Mouse (Mus musculus): ENCODE results near the gene Lrrc74b. TPM values are rescaled to one million over a fixed set of nuclear protein-coding genes. Genes with fewer than 3 reads are reported as not detected.
"Not testable (repeated sequence)": the region's sequence is repeated elsewhere in the genome, so short reads cannot be mapped to it uniquely, and the experiment has no call there.

Gene Lrrc74b
- polyA plus RNA-seq, 1 experiment, result 12.0 TPM

DNA sequence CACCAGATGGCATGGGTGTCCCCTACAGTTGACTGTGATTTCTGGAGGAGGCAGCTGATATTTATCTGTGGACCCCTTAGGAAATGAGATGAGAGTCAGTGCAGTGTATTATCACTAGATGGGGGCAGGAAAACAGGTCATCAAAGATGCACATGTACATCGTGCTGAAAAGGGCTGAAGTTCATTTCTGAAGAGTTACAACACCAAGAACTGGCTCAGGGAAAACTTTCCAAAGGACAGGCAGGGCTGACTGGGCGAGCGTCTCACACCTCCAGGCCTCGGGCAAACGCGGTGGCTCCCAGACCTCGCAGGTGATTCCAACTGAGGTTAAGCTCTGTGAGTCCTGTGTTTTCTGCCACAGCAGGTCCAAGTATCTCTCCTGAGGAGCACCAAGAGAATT lies 8.2 kb downstream of the Lrrc74b start:
- no peak for DNase-seq (ENCODE audit: low read depth)

- DNase-seq (ENCODE audit: low read depth), result no peak
Measured at GRCm38 (mm10) chr16:17542632-17543031, 18.4 kb downstream of the Lrrc74b start.

DNA sequence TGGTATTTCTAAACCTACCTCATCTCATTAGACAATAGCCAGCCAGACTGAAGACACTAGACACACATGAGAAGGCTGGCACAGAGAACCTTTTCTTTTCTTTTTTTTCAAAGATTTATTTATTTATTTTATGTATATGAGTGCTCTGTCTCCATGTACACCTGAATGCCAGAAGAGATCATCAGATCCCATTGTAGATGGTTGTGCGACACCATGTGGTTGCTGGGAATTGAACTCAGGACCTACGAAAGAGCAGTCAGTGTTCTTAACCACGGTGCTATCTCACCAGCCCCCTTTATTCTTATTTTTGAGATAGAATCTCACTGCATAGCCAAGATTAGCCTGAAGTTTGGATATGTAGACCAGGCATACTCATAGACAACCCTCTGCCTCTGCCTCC lies 24.5 kb downstream of the Lrrc74b start:
- DNase-seq (ENCODE audit: low read depth), result no peak

- DNase-seq (ENCODE audit: low read depth), result no peak
Measured at GRCm38 (mm10) chr16:17532676-17533329, 28.2 kb downstream of the Lrrc74b start.

DNA sequence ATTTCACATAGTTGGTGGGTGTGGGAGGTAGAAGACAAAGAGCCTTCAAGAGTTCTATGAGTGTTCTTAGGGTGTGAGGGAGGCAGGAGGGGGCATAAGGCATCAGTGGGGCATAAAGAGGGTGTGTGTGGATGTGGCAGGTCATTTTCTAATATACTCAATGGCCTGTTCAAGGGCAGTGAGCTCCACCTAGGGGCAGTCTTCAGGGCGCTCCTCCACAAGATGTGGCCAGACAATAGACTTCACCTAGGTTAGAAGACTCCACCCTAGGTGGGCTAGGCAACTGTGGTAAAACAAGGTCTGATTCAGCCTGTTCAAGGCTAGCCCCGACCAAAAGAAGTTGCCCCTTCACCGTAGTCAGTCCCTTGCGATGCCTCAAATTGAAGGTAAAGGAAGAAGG lies 28.8 kb downstream of the Lrrc74b start:
- no peak for DNase-seq (ENCODE audit: low read depth)

- no peak for DNase-seq (ENCODE audit: low read depth)
Measured at GRCm38 (mm10) chr16:17530640-17531288, 30.3 kb downstream of the Lrrc74b start, which contains the start of gene Thap7. TSS of gene Thap7 (minus strand) at chr16:17531136.

GRCm38 (mm10) chr16:17529981-17530586 lies 31.0 kb downstream of the Lrrc74b start:
- DNase-seq (ENCODE audit: low read depth), result no peak

- no peak for DNase-seq (ENCODE audit: low read depth)
Measured at GRCm38 (mm10) chr16:17528276-17528675, 32.8 kb downstream of the Lrrc74b start.

DNA sequence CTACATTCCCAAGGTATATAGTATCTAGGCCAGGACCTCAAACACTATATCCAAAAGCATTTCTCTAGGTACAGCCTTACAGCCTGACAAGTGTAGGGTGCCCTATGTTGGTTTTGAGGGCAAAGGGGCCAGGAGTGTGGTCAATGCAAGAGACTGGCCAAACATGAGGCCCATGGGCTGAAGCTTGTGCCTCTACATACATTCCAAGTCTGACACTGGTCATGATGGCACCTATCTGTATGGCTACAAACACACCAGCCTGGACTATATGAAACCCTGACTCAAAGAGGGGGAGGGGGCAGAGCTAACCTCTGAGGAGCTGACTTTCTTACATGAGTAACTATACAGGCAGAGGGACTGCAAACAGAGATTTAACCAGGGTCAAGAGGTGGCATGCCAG lies 33.4 kb downstream of the Lrrc74b start:
- no peak for DNase-seq (ENCODE audit: low read depth)

GRCm38 (mm10) chr16:17526223-17526622 lies 34.8 kb downstream of the Lrrc74b start:
- DNase-seq (ENCODE audit: low read depth), result no peak

GRCm38 (mm10) chr16:17525524-17525923 lies 35.5 kb downstream of the Lrrc74b start:
- DNase-seq (ENCODE audit: low read depth), result no peak

- DNase-seq (ENCODE audit: low read depth), result no peak
Measured at GRCm38 (mm10) chr16:17524156-17524555, 36.9 kb downstream of the Lrrc74b start.

GRCm38 (mm10) chr16:17518910-17519309 lies 42.1 kb downstream of the Lrrc74b start:
- no peak for DNase-seq (ENCODE audit: low read depth)

DNA sequence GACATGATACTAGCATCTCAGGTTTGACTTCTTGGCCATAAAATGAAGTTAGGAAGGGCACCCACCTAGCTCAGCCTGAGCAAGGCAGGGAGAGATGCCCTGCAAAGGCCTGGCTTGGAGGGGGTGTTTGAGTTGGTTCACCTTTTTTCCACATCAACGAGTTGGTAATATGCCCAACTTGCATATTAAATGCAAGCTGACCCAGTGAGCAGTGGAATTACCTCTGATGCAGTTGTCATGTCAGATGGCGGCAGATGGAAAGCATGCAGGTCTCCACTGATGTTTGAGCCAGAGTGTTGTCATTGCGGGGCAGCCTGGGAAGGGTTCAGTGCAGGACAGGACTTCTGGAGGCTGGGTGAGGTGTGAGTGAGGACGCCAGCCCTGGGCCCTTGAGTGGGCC lies 49.6 kb downstream of the Lrrc74b start:
- no peak for DNase-seq (ENCODE audit: low read depth)

DNA sequence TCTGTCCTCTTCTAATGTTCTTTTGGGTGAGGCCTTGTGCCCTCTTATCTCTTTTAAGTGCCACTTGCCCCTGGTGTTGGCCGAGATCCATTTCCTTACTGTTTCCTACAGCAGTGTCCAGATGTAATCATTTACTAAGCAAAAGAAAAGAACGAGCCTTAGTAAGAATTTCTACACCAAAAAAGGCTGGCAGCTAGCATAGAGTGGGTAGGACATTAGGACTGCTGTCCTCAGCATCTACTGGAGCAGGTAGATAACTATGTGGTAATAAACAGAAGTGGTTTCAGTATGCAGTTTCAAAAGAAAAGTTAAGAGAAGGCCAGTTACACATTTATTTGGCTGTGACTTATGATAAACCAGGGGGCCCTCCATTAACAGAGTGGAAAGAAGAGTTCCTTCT lies 50.4 kb downstream of the Lrrc74b start:
- DNase-seq (ENCODE audit: low read depth), result no peak

GRCm38 (mm10) chr16:17510143-17510542 lies 50.9 kb downstream of the Lrrc74b start:
- DNase-seq (ENCODE audit: low read depth), result no peak

DNA sequence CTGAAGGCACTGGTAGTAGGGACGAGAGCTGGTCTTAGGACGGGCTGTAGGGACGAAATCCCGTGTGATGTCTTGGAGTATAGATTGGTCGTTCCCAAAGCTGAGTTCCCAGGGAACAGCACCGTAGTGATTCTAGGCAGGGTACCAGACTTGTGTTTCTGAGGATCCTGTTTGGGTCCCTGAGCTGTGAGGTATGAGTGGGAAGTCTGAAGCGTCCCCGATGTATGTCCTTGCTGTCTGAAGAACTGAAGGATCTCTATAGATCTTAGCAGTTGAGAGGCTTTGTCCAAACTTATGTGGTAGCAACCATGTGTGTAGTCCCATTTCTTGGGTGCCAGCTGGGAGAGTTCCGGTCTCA lies 51.8 kb downstream of the Lrrc74b start:
- no peak for DNase-seq (ENCODE audit: low read depth)

GRCm38 (mm10) chr16:17508546-17509239 lies 52.4 kb downstream of the Lrrc74b start, which contains the start of gene Lztr1:
TSS of gene Lztr1 (plus strand) at chr16:17508688.
- DNase-seq (ENCODE audit: low read depth), result no peak

- not testable (repeated sequence) for DNase-seq (ENCODE audit: low read depth)
Measured at GRCm38 (mm10) chr16:17508031-17508430, 53.0 kb downstream of the Lrrc74b start.

GRCm38 (mm10) chr16:17507018-17507552 lies 54.0 kb downstream of the Lrrc74b start:
- DNase-seq (ENCODE audit: low read depth), result no peak

GRCm38 (mm10) chr16:17502681-17503080 lies 58.4 kb downstream of the Lrrc74b start:
- DNase-seq (ENCODE audit: low read depth), result no peak

DNA sequence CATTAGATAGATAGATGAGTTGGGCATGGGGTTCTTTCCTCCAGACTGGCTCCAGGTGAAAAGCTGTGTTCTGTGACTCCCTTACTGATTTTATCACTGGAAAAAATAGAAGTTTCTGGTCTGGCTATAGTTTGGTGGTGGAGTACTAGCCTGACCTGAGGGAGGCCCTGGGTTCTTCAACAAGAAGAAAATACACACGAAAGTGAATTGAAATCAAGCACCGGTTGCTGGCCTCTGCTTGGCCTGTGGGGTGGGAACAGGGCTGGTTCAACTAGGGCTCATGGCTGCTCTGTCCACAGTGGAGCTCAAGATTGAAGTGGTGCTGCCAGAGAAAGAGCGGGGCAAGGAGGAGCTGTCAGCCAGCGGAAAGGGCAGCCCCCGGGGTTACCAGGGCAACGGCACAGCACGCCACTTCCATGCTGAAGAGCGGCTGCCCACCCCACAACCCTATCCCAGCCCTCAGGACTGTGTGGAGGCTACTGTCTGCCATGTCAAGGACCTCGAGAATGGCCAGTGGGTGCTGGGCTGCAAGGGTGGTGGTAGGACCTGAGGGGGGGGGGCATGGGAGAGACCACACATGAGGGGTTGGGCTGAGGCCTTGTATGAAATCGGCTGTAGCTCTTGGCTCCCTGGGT lies 61.7 kb downstream of the Lrrc74b start:
- no peak for DNase-seq (ENCODE audit: low read depth)
